Mouse (Mus musculus) limb, embryonic 10.5 days (tissue): ENCODE measurements at regions not wholly inside any gene's neighbourhood (a gene's known extent, or its start where the extent isn't known, plus 50 kb on each side); places are given as distances from the start of the nearest gene placed in this dataset.

Experiments
- DNase-seq: peaks from one replicate; pipeline ENCODE4 v3.0.0-alpha.2; 2017; ENCODE audit warnings: low spot score
- H3K27ac ChIP-seq: fragments of 300-500 bp; sonication (generic); 2 replicates; pipeline ENCODE4 v1.5.1; 2016; ENCODE audit warnings: mild to moderate bottlenecking
- H3K27me3 ChIP-seq: fragments of 300-500 bp; sonication (generic); 2 replicates; pipeline ENCODE4 v1.6.1; 2016; ENCODE audit warnings: low read depth, mild to moderate bottlenecking; ENCODE audit not compliant: poor library complexity, severe bottlenecking
- H3K36me3 ChIP-seq: fragments of 300-500 bp; sonication (generic); 2 replicates; pipeline ENCODE4 v1.6.1; 2016; ENCODE audit warnings: mild to moderate bottlenecking, moderate library complexity
- H3K4me1 ChIP-seq: fragments of 300-500 bp; sonication (generic); 2 replicates; pipeline ENCODE4 v1.6.1; 2016
- H3K4me3 ChIP-seq: fragments of 300-500 bp; sonication (generic); 2 replicates; pipeline ENCODE4 v1.5.1; 2016; ENCODE audit warnings: mild to moderate bottlenecking, moderate library complexity
- H3K9me3 ChIP-seq: fragments of 300-500 bp; sonication (generic); replicated peaks from 2 replicates; pipeline ENCODE4 v1.6.1; 2016; ENCODE audit warnings: mild to moderate bottlenecking
- WGBS: fragments of 180-500 bp; shearing (Covaris S2); methylation state at CpG from one replicate; pipeline ENCODE4 v1.1.7; 2016; 5-methylcytosine and 5-hydroxymethylcytosine counted together

- H3K36me3 ChIP-seq, result no peaks in the 10 kb centered on the region
- peaks cover 32% of the 10 kb centered on the region for H3K4me1 ChIP-seq
- no peak overlapping the region for H3K4me3 ChIP-seq
- 61% methylated on average over 16 of the region's 16 CpGs for WGBS
- H3K27ac ChIP-seq, result peak overlapping the region; percentile 4; the same call in 1 of the 2 replicates
- DNase-seq, result peak; percentile 46
- 0 out of 2 replicates have a peak, but pooled peaks cover 6% of the 10 kb centered on the region for H3K27me3 ChIP-seq
- no peaks in the 10 kb centered on the region for H3K9me3 ChIP-seq
Observed at GRCm38 (mm10) chr8:26438877-26439276, 319.5 kb downstream of the Gm45692 start.

GRCm38 (mm10) chr8:26441268-26442030 is 322.1 kb downstream of the Gm45692 start:
- H3K27ac ChIP-seq, result no peak overlapping the region
- DNase-seq, result no peak
- 65% methylated on average over 12 of the region's 12 CpGs for WGBS
- peaks cover 23% of the 10 kb centered on the region; the same call in 1 of the 2 replicates for H3K27me3 ChIP-seq
- no peaks in the 10 kb centered on the region for H3K36me3 ChIP-seq
- H3K4me1 ChIP-seq, result peaks cover 32% of the 10 kb centered on the region
- H3K9me3 ChIP-seq, result no peaks in the 10 kb centered on the region
- H3K4me3 ChIP-seq, result no peak overlapping the region

GRCm38 (mm10) chr8:26443041-26443440 is 323.7 kb downstream of the Gm45692 start:
- Histone ChIP-seq H3K9me3 (no peaks in the 10 kb centered on the region), H3K4me3 (no peak overlapping the region), H3K36me3 (no peaks in the 10 kb centered on the region), H3K4me1 (peaks cover 26% of the 10 kb centered on the region), H3K27ac (no peak overlapping the region), H3K27me3 (peaks cover 22% of the 10 kb centered on the region; the same call in 1 of the 2 replicates)
- 40% methylated on average over 4 of the region's 4 CpGs for WGBS
- DNase-seq, result peak; percentile 84

- no peak for DNase-seq
- peaks cover 20% of the 10 kb centered on the region; the same call in 1 of the 2 replicates for H3K27me3 ChIP-seq
- no peak overlapping the region for H3K27ac ChIP-seq
- 91% methylated on average over 11 of the region's 11 CpGs for WGBS
- H3K36me3 ChIP-seq, result no peaks in the 10 kb centered on the region
- H3K9me3 ChIP-seq, result no peaks in the 10 kb centered on the region
- H3K4me3 ChIP-seq, result no peak overlapping the region
- peaks cover 19% of the 10 kb centered on the region for H3K4me1 ChIP-seq
Observed at GRCm38 (mm10) chr8:26443735-26444134, 324.4 kb downstream of the Gm45692 start.

GRCm38 (mm10) chr8:26445991-26446390 is 326.7 kb downstream of the Gm45692 start:
- Histone ChIP-seq H3K27me3 (peaks cover 20% of the 10 kb centered on the region; the same call in 1 of the 2 replicates), H3K4me1 (peaks cover 25% of the 10 kb centered on the region), H3K27ac (no peak overlapping the region), H3K4me3 (no peak overlapping the region), H3K36me3 (no peaks in the 10 kb centered on the region), H3K9me3 (no peaks in the 10 kb centered on the region)
- 81% methylated on average over 4 of the region's 4 CpGs for WGBS
- no peak for DNase-seq

- Histone ChIP-seq H3K9me3 (no peaks in the 10 kb centered on the region), H3K27me3 (peaks cover 33% of the 10 kb centered on the region; the same call in 1 of the 2 replicates), H3K27ac (no peak overlapping the region), H3K4me3 (no peak overlapping the region), H3K36me3 (no peaks in the 10 kb centered on the region), H3K4me1 (peaks cover 24% of the 10 kb centered on the region)
- 87% methylated on average over 8 of the region's 8 CpGs for WGBS
- no peak for DNase-seq
Observed at GRCm38 (mm10) chr8:26447886-26448640, 328.7 kb downstream of the Gm45692 start.

- H3K4me3 ChIP-seq, result no peak overlapping the region
- H3K27ac ChIP-seq, result no peak overlapping the region
- H3K36me3 ChIP-seq, result no peaks in the 10 kb centered on the region
- peaks cover 27% of the 10 kb centered on the region for H3K4me1 ChIP-seq
- 92% methylated on average over 7 of the region's 7 CpGs for WGBS
- H3K9me3 ChIP-seq, result no peaks in the 10 kb centered on the region
- peaks cover 30% of the 10 kb centered on the region; the same call in 1 of the 2 replicates for H3K27me3 ChIP-seq
- no peak for DNase-seq
Observed at GRCm38 (mm10) chr8:26449291-26449690, 330.0 kb downstream of the Gm45692 start.

- Histone ChIP-seq H3K4me1 (peaks cover 27% of the 10 kb centered on the region), H3K27ac (peak overlapping the region; percentile 73), H3K9me3 (no peaks in the 10 kb centered on the region), H3K4me3 (no peak overlapping the region), H3K27me3 (peaks cover 24% of the 10 kb centered on the region; the same call in 1 of the 2 replicates), H3K36me3 (no peaks in the 10 kb centered on the region)
- 42% methylated on average over 10 of the region's 10 CpGs for WGBS
- DNase-seq, result peak; percentile 50
Observed at GRCm38 (mm10) chr8:26450543-26450942, 331.2 kb downstream of the Gm45692 start.

- Histone ChIP-seq H3K4me3 (no peak overlapping the region), H3K9me3 (no peaks in the 10 kb centered on the region), H3K27ac (no peak overlapping the region), H3K27me3 (0 out of 2 replicates have a peak, but pooled peaks cover 19% of the 10 kb centered on the region), H3K36me3 (no peaks in the 10 kb centered on the region), H3K4me1 (peaks cover 27% of the 10 kb centered on the region)
- DNase-seq, result no peak
- WGBS, result 70% methylated on average over 5 of the region's 5 CpGs
Observed at GRCm38 (mm10) chr8:26452976-26453573, 333.7 kb downstream of the Gm45692 start.

GRCm38 (mm10) chr8:26465346-26465745 is 346.0 kb downstream of the Gm45692 start:
- no peaks in the 10 kb centered on the region for H3K36me3 ChIP-seq
- H3K27ac ChIP-seq, result no peak overlapping the region
- peaks cover 29% of the 10 kb centered on the region for H3K27me3 ChIP-seq
- WGBS, result 61% methylated on average over 2 of the region's 2 CpGs
- no peaks in the 10 kb centered on the region for H3K9me3 ChIP-seq
- no peak overlapping the region for H3K4me3 ChIP-seq
- DNase-seq, result no peak
- peaks cover 13% of the 10 kb centered on the region; the same call in 1 of the 2 replicates for H3K4me1 ChIP-seq

- H3K36me3 ChIP-seq, result no peaks in the 10 kb centered on the region
- DNase-seq, result no peak
- no peak overlapping the region for H3K27ac ChIP-seq
- peaks cover 22% of the 10 kb centered on the region for H3K4me1 ChIP-seq
- H3K4me3 ChIP-seq, result no peak overlapping the region
- WGBS, result 76% methylated on average over 2 of the region's 2 CpGs
- no peaks in the 10 kb centered on the region for H3K9me3 ChIP-seq
- H3K27me3 ChIP-seq, result peaks cover 39% of the 10 kb centered on the region
Observed at GRCm38 (mm10) chr8:26468441-26468840, 349.1 kb downstream of the Gm45692 start.

- Histone ChIP-seq H3K27me3 (peaks cover 39% of the 10 kb centered on the region), H3K4me3 (no peak overlapping the region), H3K36me3 (no peaks in the 10 kb centered on the region), H3K27ac (no peak overlapping the region), H3K4me1 (peaks cover 22% of the 10 kb centered on the region), H3K9me3 (no peaks in the 10 kb centered on the region)
- DNase-seq, result no peak
- WGBS, result 51% methylated on average over 6 of the region's 6 CpGs
Observed at GRCm38 (mm10) chr8:26469705-26470104, 350.4 kb downstream of the Gm45692 start.
